ENCODE assay signal across 24 mouse cellular contexts in genomic region chr5:123375262-123375661, GRCm38 (mm10). TPM values are rescaled to one million over a fixed set of nuclear protein-coding genes. Genes with fewer than 3 reads are reported as not detected.
DNase-seq lines count a peak whose midpoint lies in the region; ATAC-seq and TF ChIP-seq lines count a peak whose summit lies in the region.
"Had no signal": no experiment of that assay in that cellular context is flagged by ENCODE, and none has a peak within 500 bp of the region (broad histone marks: within the 10 kb centered on the region; RNA-seq: fewer than 3 reads in every experiment).

No protein-coding gene starts in this region.

- TF ChIP-seq EP300 in ES-Bruce4 (IDR thresholded peaks at IDR 0.05; ENCODE audit: insufficient read depth, low read depth, low read length), result no peak

- no peaks in the 10 kb centered on the region for H3K27me3 ChIP-seq in hindbrain, embryonic 15.5 days
- H3K27me3 ChIP-seq in hindbrain, embryonic 10.5 days (ENCODE audit: insufficient read depth, poor library complexity, severe bottlenecking), result no peaks in the 10 kb centered on the region
- no peaks in the 10 kb centered on the region for H3K27me3 ChIP-seq in ES-Bruce4 (ENCODE audit: control insufficient read depth, insufficient read depth, low read length, poor library complexity, severe bottlenecking)
- H3K27me3 ChIP-seq: embryonic facial prominence, embryonic 13.5 days; embryonic facial prominence, embryonic 15.5 days; forebrain, embryonic 12.5 days had no signal

- no peak for DNase-seq in hindbrain, embryonic 10.5 days (ENCODE audit: low spot score)
- DNase-seq in ES-E14 (ENCODE audit: low read depth, low spot score) (peak; percentile 62), ZHBTc4 (ENCODE audit: low read depth, low spot score) (peak; percentile 85)
- no peak for DNase-seq in right cerebral cortex, adult 18-20 months
- no peak for DNase-seq in gastrocnemius, adult 2 months
- no peak for DNase-seq in cerebellum, postnatal 25 days
- DNase-seq: adrenal gland, adult 2 months; adrenal gland, postnatal 10 days; adrenal gland, postnatal 25 days; cerebellum, adult 11 months; cerebellum, adult 18-20 months; cerebellum, adult 8-10 months; cerebellum, adult 9-11 months; cerebellum, postnatal 36 days; embryo, embryonic 11 days had no signal

- H3K9ac ChIP-seq in hindbrain, embryonic 15.5 days, result no peak overlapping the region
- H3K9ac ChIP-seq in ES-Bruce4 (ENCODE audit: low read depth, poor library complexity, severe bottlenecking) (no peak overlapping the region), ES-E14 (ENCODE audit: insufficient read depth, low read depth, low read length, poor library complexity, severe bottlenecking) (no peak overlapping the region; the same call in 1 of the 2 replicates)
- H3K9ac ChIP-seq: embryonic facial prominence, embryonic 13.5 days; embryonic facial prominence, embryonic 15.5 days; forebrain, embryonic 12.5 days had no signal

- intact Hi-C loops in gastrocnemius, adult 2 months (cut with DNase I), result loop anchor here (5.0 kb wide), 2 partner anchors 88 to 122 kb away; no protein-coding TSS in a partner anchor

- H3K4me1 ChIP-seq in hindbrain, embryonic 15.5 days (replicated peaks), result 0 out of 2 replicates have a peak, but pooled peaks cover 6% of the 10 kb centered on the region
- peaks cover 13% of the 10 kb centered on the region for H3K4me1 ChIP-seq in hindbrain, embryonic 10.5 days (replicated peaks)
- H3K4me1 ChIP-seq in ES-Bruce4 (ENCODE audit: control insufficient read depth, insufficient read depth, low read length), result peaks cover 19% of the 10 kb centered on the region
- peaks cover 7 to 37% of the 10 kb centered on the region in 2 experiments for H3K4me1 ChIP-seq in ES-E14 (ENCODE audit: control insufficient read depth in 2 of 2, insufficient read depth in 2 of 2, low read length in 2 of 2, poor library complexity in 1 of 2)
- H3K4me1 ChIP-seq: forebrain, embryonic 12.5 days had no signal

- no peak for TF ChIP-seq POLR2A in ES-Bruce4 (IDR thresholded peaks at IDR 0.05; ENCODE audit: insufficient read depth, low read length)

- in situ Hi-C loops in ES-E14 (cut with MboI; ENCODE audit: low sequenced_read_pairs in 2 of 2, unreplicated experiment in 2 of 2), result no loop called here

- WGBS in hindbrain, embryonic 15.5 days, result 95% methylated on average over 10 of the region's 10 CpGs
- 89% methylated on average over 10 of the region's 10 CpGs for WGBS in hindbrain, embryonic 10.5 days

- no peak overlapping the region for H3K4me3 ChIP-seq in hindbrain, embryonic 15.5 days
- H3K4me3 ChIP-seq in hindbrain, embryonic 10.5 days, result no peak overlapping the region
- H3K4me3 ChIP-seq in ES-Bruce4 (ENCODE audit: low read depth, low read length) (no peak overlapping the region), ES-E14 (ENCODE audit: insufficient read depth in 1 of 2, low read depth in 1 of 2, low read length in 2 of 2, poor library complexity in 1 of 2, severe bottlenecking in 1 of 2) (no peak overlapping the region)
- no peak overlapping the region for H3K4me3 ChIP-seq in gastrocnemius, adult 2 months
- H3K4me3 ChIP-seq: embryonic facial prominence, embryonic 13.5 days; embryonic facial prominence, embryonic 15.5 days; erythroblast, embryonic 14.5 days; forebrain, embryonic 10.5 days; forebrain, embryonic 12.5 days had no signal

- peaks cover 30% of the 10 kb centered on the region for H3K36me3 ChIP-seq in hindbrain, embryonic 15.5 days
- peaks cover 60% of the 10 kb centered on the region for H3K36me3 ChIP-seq in hindbrain, embryonic 10.5 days
- peaks cover 6% of the 10 kb centered on the region; the same call in 1 of the 2 replicates for H3K36me3 ChIP-seq in ES-Bruce4 (ENCODE audit: control insufficient read depth, insufficient read depth, low read length, poor library complexity, severe bottlenecking)
- peaks cover 17% of the 10 kb centered on the region for H3K36me3 ChIP-seq in ES-E14 (ENCODE audit: control insufficient read depth, insufficient read depth, low read length, poor library complexity, severe bottlenecking)

- no peaks in the 10 kb centered on the region for H3K9me3 ChIP-seq in hindbrain, embryonic 15.5 days
- no peaks in the 10 kb centered on the region for H3K9me3 ChIP-seq in hindbrain, embryonic 10.5 days
- H3K9me3 ChIP-seq in ES-Bruce4 (replicated peaks; ENCODE audit: control insufficient read depth, insufficient read depth, low read length, poor library complexity, severe bottlenecking) (no peaks in the 10 kb centered on the region), ES-E14 (ENCODE audit: control insufficient read depth, insufficient read depth, low read depth, low read length) (no peaks in the 10 kb centered on the region)
- H3K9me3 ChIP-seq: embryonic facial prominence, embryonic 13.5 days; embryonic facial prominence, embryonic 15.5 days; forebrain, embryonic 10.5 days; forebrain, embryonic 12.5 days had no signal

- TF ChIP-seq CTCF in ES-Bruce4 (IDR thresholded peaks at IDR 0.05; ENCODE audit: low read depth, low read length), result no peak
- TF ChIP-seq CTCF in gastrocnemius, adult 2 months (IDR thresholded peaks at IDR 0.05), result no peak

- peak; percentile 59 for ATAC-seq in hindbrain, embryonic 15.5 days (ENCODE audit: low FRiP score, low read depth)
- ATAC-seq: forebrain, embryonic 14.5 days; forebrain, embryonic 16.5 days had no signal

- no peak overlapping the region for H3K4me2 ChIP-seq in hindbrain, embryonic 15.5 days
- H3K4me2 ChIP-seq: embryonic facial prominence, embryonic 13.5 days; embryonic facial prominence, embryonic 15.5 days; forebrain, embryonic 12.5 days had no signal

- H3K27ac ChIP-seq in hindbrain, embryonic 15.5 days (replicated peaks), result no peak overlapping the region
- H3K27ac ChIP-seq in hindbrain, embryonic 10.5 days, result no peak overlapping the region
- H3K27ac ChIP-seq in ES-Bruce4 (ENCODE audit: insufficient read depth, low read length), result peak overlapping the region; percentile 100
- peak overlapping the region; percentile 97 for H3K27ac ChIP-seq in ES-E14 (ENCODE audit: insufficient read depth, low read depth, low read length, poor library complexity, severe bottlenecking)
- H3K27ac ChIP-seq in gastrocnemius, adult 2 months, result no peak overlapping the region
- H3K27ac ChIP-seq: embryonic facial prominence, embryonic 13.5 days; embryonic facial prominence, embryonic 15.5 days; forebrain, embryonic 10.5 days; forebrain, embryonic 12.5 days had no signal

TF ChIP-seq in ES-E14, 5 proteins besides CTCF, POLR2A, EP300 and RAD21:
- no peak for TF ChIP-seq ZNF384 (IDR thresholded peaks at IDR 0.05; ENCODE audit: low read depth, low read length)
- no peak for TF ChIP-seq HCFC1 (IDR thresholded peaks at IDR 0.05; ENCODE audit: borderline replicate concordance, insufficient read depth, low read length)
- TF ChIP-seq CHD2 (IDR thresholded peaks at IDR 0.05; ENCODE audit: low read depth, low read length), result no peak

RNA-seq across cellular contexts. Expression of gene Mlxip, which starts 19.3 kb away (rescaled TPM):
- polyA plus RNA-seq in hindbrain, embryonic 15.5 days (2015; fragmentation: Nextera tagmentation; extraction: Ambion mirVana), result 18.3 and 20.6 TPM in 2 replicates
- 18.0 and 18.8 TPM in 2 replicates for polyA plus RNA-seq in hindbrain, embryonic 10.5 days (2016; fragmentation: Nextera tagmentation; extraction: Ambion mirVana)
- polyA plus RNA-seq in ES-Bruce4 (2011; ENCODE audit: insufficient read depth, insufficient read length, low read depth, missing spikeins), result 22.5 and 23.0 TPM in 2 replicates
- 8.0 and 8.2 TPM in 2 replicates for total RNA-seq in ES-E14 (2012; rRNA removed)
- 10 to 100 TPM; 55.7 to 66.0 TPM for total RNA-seq in gastrocnemius, adult 2 months (2021)

RNA-seq across cellular contexts. Expression of gene Bcl7a, which starts 31.6 kb away (rescaled TPM):
- polyA plus RNA-seq in hindbrain, embryonic 15.5 days (2015; fragmentation: Nextera tagmentation; extraction: Ambion mirVana), result 38.7 and 40.0 TPM in 2 replicates
- polyA plus RNA-seq in hindbrain, embryonic 10.5 days (2016; fragmentation: Nextera tagmentation; extraction: Ambion mirVana), result 42.9 and 48.0 TPM in 2 replicates
- 25.2 and 25.4 TPM in 2 replicates for polyA plus RNA-seq in ES-Bruce4 (2011; ENCODE audit: insufficient read depth, insufficient read length, low read depth, missing spikeins)
- total RNA-seq in ES-E14 (2012; rRNA removed), result 8.0 and 13.7 TPM in 2 replicates
- total RNA-seq in gastrocnemius, adult 2 months (2021), result 10 to 100 TPM in 1 of 2 experiments, 1 to 10 TPM in 1; 4.9 to 10.7 TPM

Comparison
In these comparisons a context has a peak if more than half of its experiments do, and no peak if none do; other contexts are left out.
1. H3K27ac ChIP-seq: peak in ES-Bruce4 (single experiment) and ES-E14 (single experiment); none in hindbrain, embryonic 15.5 days (single experiment), hindbrain, embryonic 10.5 days (single experiment) and gastrocnemius, adult 2 months (single experiment).
2. DNase-seq: peak in ES-E14 (single experiment) and ZHBTc4 (single experiment); none in hindbrain, embryonic 10.5 days (single experiment), right cerebral cortex, adult 18-20 months (single experiment), gastrocnemius, adult 2 months (single experiment) and cerebellum, postnatal 25 days (0 of 2).